Mouse (Mus musculus) ZHBTc4 (cell line): ENCODE data around the gene Hist2h2be.
"Not testable (repeated sequence)": the region's sequence is repeated elsewhere in the genome, so short reads cannot be mapped to it uniquely, and the experiment has no call there.

Experiments
- DNase-seq: peaks from one replicate; pipeline ENCODE4 v3.0.0-alpha.2; 2011; ENCODE audit warnings: low read depth, low spot score

Gene Hist2h2be

GRCm38 (mm10) chr3:96238954-96239793 lies 18.3 kb downstream of the Hist2h2be start, which contains the start of gene Hist2h3c2:
TSS of gene Hist2h3c2 (minus strand) at chr3:96239127.
- DNase-seq: not testable (repeated sequence)

GRCm38 (mm10) chr3:96239949-96240798 lies 19.3 kb downstream of the Hist2h2be start, which contains the start of gene Hist2h2aa2:
TSS of gene Hist2h2aa2 (minus strand) at chr3:96240276.
- DNase-seq: peak; percentile 60

- DNase-seq: no peak
These were observed 19.9 kb downstream of the Hist2h2be start for GRCm38 (mm10) chr3:96240799-96241197.

GRCm38 (mm10) chr3:96243921-96244572 lies 23.1 kb downstream of the Hist2h2be start:
- DNase-seq: no peak

- DNase-seq: peak; percentile 85
These were observed 24.3 kb downstream of the Hist2h2be start, which contains the start of gene Hist2h2aa1 for GRCm38 (mm10) chr3:96245003-96245886. TSS of gene Hist2h2aa1 (plus strand) at chr3:96245497.

GRCm38 (mm10) chr3:96246018-96246417 lies 25.1 kb downstream of the Hist2h2be start:
- not testable (repeated sequence) for DNase-seq

GRCm38 (mm10) chr3:96246427-96246856 lies 25.5 kb downstream of the Hist2h2be start, which contains the start of gene Hist2h3c1:
TSS of gene Hist2h3c1 (plus strand) at chr3:96246685.
- DNase-seq: not testable (repeated sequence)

GRCm38 (mm10) chr3:96247356-96248140 lies 26.6 kb downstream of the Hist2h2be start:
- DNase-seq: peak; percentile 54

GRCm38 (mm10) chr3:96248141-96249033 lies 27.5 kb downstream of the Hist2h2be start:
- DNase-seq: peak; percentile 26

GRCm38 (mm10) chr3:96249034-96249345 lies 28.1 kb downstream of the Hist2h2be start:
- no peak for DNase-seq

GRCm38 (mm10) chr3:96250890-96251289 lies 30.0 kb downstream of the Hist2h2be start:
- DNase-seq: no peak

GRCm38 (mm10) chr3:96251787-96252186 lies 30.9 kb downstream of the Hist2h2be start:
- DNase-seq: no peak

- DNase-seq: peak; percentile 87
These were observed 33.9 kb downstream of the Hist2h2be start for GRCm38 (mm10) chr3:96254683-96255355.

- no peak for DNase-seq
These were observed 35.1 kb downstream of the Hist2h2be start for GRCm38 (mm10) chr3:96255926-96256593.

- no peak for DNase-seq
These were observed 36.3 kb downstream of the Hist2h2be start for GRCm38 (mm10) chr3:96257190-96257589.

- no peak for DNase-seq
These were observed 39.3 kb downstream of the Hist2h2be start for GRCm38 (mm10) chr3:96260220-96260619.

- DNase-seq: no peak
These were observed 40.7 kb downstream of the Hist2h2be start for GRCm38 (mm10) chr3:96261623-96262022.
